Mouse (Mus musculus) heart, adult 18-20 months (tissue): ENCODE measurements around the gene Gm13083. TPM values are rescaled to one million over a fixed set of nuclear protein-coding genes. Genes with fewer than 3 reads are reported as not detected.
"Not testable (repeated sequence)": the region's sequence is repeated elsewhere in the genome, so short reads cannot be mapped to it uniquely, and the experiment has no call there.

ENCODE experiments used
- DNase-seq, 2 experiments: peaks; one replicate each; pipeline ENCODE4 v3.0.0; 2021 to 2022; ENCODE audit warnings: mixed read lengths in 1 of 2
- long read RNA-seq, 2 experiments: library from polyadenylated mRNA; stranded (forward); transcript quantifications; one replicate each; pipeline ENCODE4 v2.0.0; 2021
- total RNA-seq, 2 experiments: library from RNA; stranded (reverse); gene quantifications; 2 replicates each; pipeline ENCODE4 v1.2.3; 2021

Gene Gm13083
- not detected for total RNA-seq
- long read RNA-seq, experiment 1 = 0 reads
- long read RNA-seq, experiment 2 = 0 reads

DNA sequence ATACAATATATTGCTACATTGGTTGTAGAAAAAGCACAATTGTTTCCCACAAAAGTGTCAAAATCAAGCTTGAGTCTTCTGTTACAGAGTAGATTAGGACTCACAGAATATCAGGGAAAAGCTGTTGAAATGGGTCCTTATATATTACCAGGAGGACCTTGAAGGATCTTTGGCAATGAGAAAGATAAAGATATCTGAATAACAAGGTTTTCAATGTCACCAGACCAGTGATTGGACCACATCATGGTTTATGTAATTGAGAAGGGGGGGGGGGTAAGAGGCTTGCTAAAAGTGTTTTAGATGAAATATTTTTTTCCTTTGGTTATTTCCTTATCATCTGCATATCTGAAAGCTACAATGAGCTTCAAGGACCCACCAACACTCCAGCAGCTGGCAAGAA, at the start of gene Gm13083:
TSS of gene Gm13083 (plus strand) at position 301 of the 400 bp plus-strand sequence.
- not testable (repeated sequence) for DNase-seq

- DNase-seq = not testable (repeated sequence)
Observed at GRCm38 (mm10) chr4:143611927-143612326, 2.9 kb upstream of the Gm13083 start.

- DNase-seq = not testable (repeated sequence)
Observed at GRCm38 (mm10) chr4:143618101-143618500, 3.3 kb downstream of the Gm13083 start.

GRCm38 (mm10) chr4:143657146-143657545, 42.3 kb downstream of the Gm13083 start, which contains the start of gene Gm13088:
TSS of gene Gm13088 (minus strand) at chr4:143657246.
- DNase-seq = not testable (repeated sequence)

Other genes starting within 250 kb of the Gm13083 start
- not detected for gene Pramel1, start 220.6 kb upstream of the Gm13083 start, total RNA-seq
- gene Pramef8, start 202.6 kb upstream of the Gm13083 start, total RNA-seq = 1 to 10 TPM; 8.7 to 9.0 TPM
- gene Oog4, start 164.7 kb upstream of the Gm13083 start, total RNA-seq = not detected
- gene Gm13043, start 103.7 kb upstream of the Gm13083 start, total RNA-seq = not detected
- gene Gm13040, start 79.0 kb upstream of the Gm13083 start, total RNA-seq = not detected
- gene BC080695, start 63.3 kb upstream of the Gm13083 start, total RNA-seq = not detected
- not detected for gene Gm13057, start 63.3 kb upstream of the Gm13083 start, total RNA-seq
- not detected for gene Gm13088, start 42.2 kb downstream of the Gm13083 start, total RNA-seq
- not detected for gene Gm13089, start 87.7 kb downstream of the Gm13083 start, total RNA-seq
- gene Gm13078, start 104.5 kb downstream of the Gm13083 start, total RNA-seq = not detected
- not detected for gene Gm13023, start 174.3 kb downstream of the Gm13083 start, total RNA-seq
- gene Gm13084, start 201.1 kb downstream of the Gm13083 start, total RNA-seq = not detected
- not detected for gene Gm13103, start 231.5 kb downstream of the Gm13083 start, total RNA-seq